Mouse (Mus musculus): ENCODE results near the gene Kcnh8.

DNA sequence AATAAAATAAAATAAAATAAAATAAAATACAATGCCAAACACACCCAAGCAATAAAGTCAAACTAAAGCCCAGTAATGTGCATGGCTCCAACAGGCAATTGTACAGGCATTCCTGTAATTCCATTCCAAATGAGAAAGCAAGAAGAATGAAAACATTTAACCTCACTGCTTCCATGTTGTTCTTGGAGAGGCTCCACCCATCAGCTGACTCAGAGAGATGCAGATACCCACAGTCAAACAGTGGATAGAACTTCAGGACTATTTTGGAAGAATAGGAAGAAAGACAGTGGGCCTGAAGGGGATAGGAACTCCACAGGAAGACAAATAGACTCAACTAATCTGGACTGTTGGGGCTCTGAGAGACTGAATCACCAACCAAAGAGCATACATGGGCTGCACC lies 89.5 kb downstream of the Kcnh8 start:
- no peak for TF ChIP-seq CTCF (IDR thresholded peaks at IDR 0.05; ENCODE audit: extremely low read depth, insufficient read depth, insufficient read length, insufficient replicate concordance)
- TF ChIP-seq POLR2A (IDR thresholded peaks at IDR 0.05; ENCODE audit: low read depth, low read length) = no peak
